Mouse (Mus musculus) forebrain, embryonic 13.5 days (tissue): ENCODE data around the gene Crot. TPM values are rescaled to one million over a fixed set of nuclear protein-coding genes. Genes with fewer than 3 reads are reported as not detected.
"Not testable (repeated sequence)": the region's sequence is repeated elsewhere in the genome, so short reads cannot be mapped to it uniquely, and the experiment has no call there.

ENCODE experiments used
- ATAC-seq: fragments of 200-750 bp; cut with Nextera tagmentation; 2 replicates; pipeline ENCODE4 v1.8.0; 2017
- H3K27ac ChIP-seq: fragments of 300-500 bp; sonication (generic); 2 replicates; pipeline ENCODE4 v1.5.1; 2015; ENCODE audit warnings: inconsistent platforms, mild to moderate bottlenecking, moderate library complexity
- H3K27me3 ChIP-seq: fragments of 300-500 bp; sonication (generic); 2 replicates; pipeline ENCODE4 v1.6.1; 2015; ENCODE audit warnings: mild to moderate bottlenecking, inconsistent platforms
- H3K36me3 ChIP-seq: fragments of 300-500 bp; sonication (generic); 2 replicates; pipeline ENCODE4 v1.6.1; 2015; ENCODE audit warnings: mild to moderate bottlenecking, inconsistent platforms; ENCODE audit not compliant: poor library complexity, severe bottlenecking
- H3K4me1 ChIP-seq: fragments of 300-500 bp; sonication (generic); 2 replicates; pipeline ENCODE4 v1.6.1; 2015; ENCODE audit warnings: inconsistent platforms
- H3K4me2 ChIP-seq: fragments of 300-500 bp; sonication (generic); 2 replicates; pipeline ENCODE4 v1.6.1; 2015; ENCODE audit warnings: inconsistent platforms, mild to moderate bottlenecking, moderate library complexity
- H3K4me3 ChIP-seq: fragments of 300-500 bp; sonication (generic); 2 replicates; pipeline ENCODE4 v1.5.1; 2015; ENCODE audit warnings: mild to moderate bottlenecking, inconsistent platforms
- H3K9ac ChIP-seq: fragments of 300-500 bp; sonication (generic); 2 replicates; pipeline ENCODE4 v1.6.1; 2015; ENCODE audit warnings: mild to moderate bottlenecking, inconsistent platforms
- H3K9me3 ChIP-seq: fragments of 300-500 bp; sonication (generic); replicated peaks from 2 replicates; pipeline ENCODE4 v1.6.1; 2016; ENCODE audit warnings: inconsistent platforms
- WGBS: fragments of 180-500 bp; shearing (Covaris S2); methylation state at CpG from one replicate; pipeline ENCODE4 v1.1.7; 2015; 5-methylcytosine and 5-hydroxymethylcytosine counted together
- polyA plus RNA-seq: library from polyadenylated mRNA; unstranded; fragments of >200 nt; fragmentation: Nextera tagmentation; extraction: Ambion mirVana; gene quantifications from 2 replicates; pipeline ENCODE4 v1.2.1, GENCODE M21; 2015

Crot gene
- polyA plus RNA-seq, 1 experiment from 2014 or later: 23.7 TPM

DNA sequence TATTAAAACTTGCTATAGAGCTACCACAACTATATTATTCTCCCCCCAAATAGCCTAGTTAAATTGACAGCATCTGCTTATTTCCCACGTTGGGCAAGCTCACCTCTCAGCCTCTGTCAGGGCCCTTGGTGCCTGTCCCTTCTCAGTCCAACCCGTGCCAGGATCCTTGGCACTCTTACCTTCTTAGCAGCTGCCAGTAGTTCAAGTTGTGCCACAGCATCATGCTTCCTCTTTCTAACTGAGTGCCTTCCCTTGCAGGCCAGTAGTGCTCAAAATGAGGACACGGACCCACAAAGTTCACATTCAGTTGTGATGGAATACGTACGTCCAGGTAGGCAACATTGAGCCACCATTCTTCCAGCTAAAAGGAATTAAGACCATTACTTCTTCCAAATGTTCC is 9.2 kb downstream of the Crot start:
- Histone ChIP-seq H3K9me3 (no peaks in the 10 kb centered on the region), H3K27me3 (no peaks in the 10 kb centered on the region), H3K4me3 (no peak overlapping the region), H3K27ac (no peak overlapping the region), H3K9ac (no peak overlapping the region), H3K4me2 (no peak overlapping the region), H3K36me3 (peaks cover 39% of the 10 kb centered on the region), H3K4me1 (no peaks in the 10 kb centered on the region)
- ATAC-seq: no peak
- 91% methylated on average over 5 of the region's 5 CpGs for WGBS

DNA sequence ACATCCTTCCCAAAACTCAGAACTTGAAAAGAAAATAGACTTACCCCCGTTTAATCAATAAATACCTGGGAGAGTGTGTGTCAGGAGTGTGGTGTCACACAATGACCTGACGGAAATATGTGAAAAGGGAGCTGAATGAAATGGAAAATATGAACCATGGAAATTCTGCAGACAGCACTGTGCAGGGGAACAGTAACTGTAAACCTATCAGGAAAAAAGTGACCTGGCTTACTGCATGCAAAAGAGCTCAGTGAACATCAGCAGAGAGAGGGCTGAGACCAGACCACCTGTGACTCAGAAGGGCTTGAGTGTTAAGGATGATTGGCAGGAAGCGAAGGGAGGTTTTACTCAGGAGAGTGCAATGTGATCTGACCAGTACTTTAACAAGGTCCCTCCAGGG is 11.7 kb downstream of the Crot start:
- no peak for ATAC-seq
- WGBS: 87% methylated on average over 3 of the region's 3 CpGs
- no peaks in the 10 kb centered on the region for H3K9me3 ChIP-seq
- no peak overlapping the region for H3K27ac ChIP-seq
- H3K4me2 ChIP-seq: no peak overlapping the region
- H3K9ac ChIP-seq: no peak overlapping the region
- peaks cover 38% of the 10 kb centered on the region for H3K36me3 ChIP-seq
- no peaks in the 10 kb centered on the region for H3K27me3 ChIP-seq
- H3K4me1 ChIP-seq: no peaks in the 10 kb centered on the region
- no peak overlapping the region for H3K4me3 ChIP-seq

DNA sequence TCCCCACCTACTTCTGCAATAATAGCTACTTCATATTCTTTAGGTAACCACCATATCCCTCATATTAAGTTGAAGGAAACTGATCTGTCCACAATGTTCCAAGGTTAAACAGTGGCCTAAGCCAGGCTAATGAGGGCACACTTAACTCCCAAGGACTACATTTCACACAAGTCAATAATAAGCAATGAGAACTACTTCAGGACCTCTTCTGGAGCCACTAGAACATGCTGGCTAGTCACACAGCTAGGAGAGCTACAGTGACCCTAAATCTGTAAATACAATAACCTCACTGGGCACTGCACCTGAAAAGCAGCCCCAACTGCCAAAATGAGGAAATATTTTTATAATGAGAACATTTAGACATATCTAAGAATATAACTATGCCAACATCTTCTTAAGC is 22.4 kb downstream of the Crot start:
- no peak for ATAC-seq
- no peak overlapping the region for H3K27ac ChIP-seq
- H3K4me3 ChIP-seq: no peak overlapping the region
- H3K4me1 ChIP-seq: no peaks in the 10 kb centered on the region
- no peak overlapping the region for H3K9ac ChIP-seq
- H3K27me3 ChIP-seq: no peaks in the 10 kb centered on the region
- H3K9me3 ChIP-seq: no peaks in the 10 kb centered on the region
- H3K4me2 ChIP-seq: no peak overlapping the region
- peaks cover 38% of the 10 kb centered on the region for H3K36me3 ChIP-seq

DNA sequence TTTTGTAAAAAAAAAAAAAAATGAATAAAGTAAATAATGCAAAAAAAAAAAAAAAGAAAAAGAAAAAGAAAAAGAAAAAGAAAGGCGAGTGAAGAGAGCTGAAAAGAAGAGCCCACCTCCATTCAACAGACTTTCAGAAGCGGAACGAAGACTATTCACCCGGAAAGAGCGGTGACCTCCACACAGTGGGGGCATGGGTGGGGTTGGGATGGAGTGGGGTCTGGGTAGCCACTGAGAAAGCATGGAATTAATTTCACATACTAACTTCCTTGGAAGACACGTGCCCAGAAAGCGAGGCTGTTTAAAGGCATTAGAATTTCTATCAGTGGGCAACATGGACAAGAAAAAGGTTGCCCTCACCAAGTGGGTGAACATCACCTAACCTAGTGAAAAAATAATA is 24.8 kb downstream of the Crot start:
- Histone ChIP-seq H3K36me3 (peaks cover 54% of the 10 kb centered on the region), H3K4me3 (no peak overlapping the region), H3K9me3 (no peaks in the 10 kb centered on the region), H3K4me2 (no peak overlapping the region), H3K9ac (no peak overlapping the region), H3K4me1 (no peaks in the 10 kb centered on the region), H3K27me3 (no peaks in the 10 kb centered on the region), H3K27ac (no peak overlapping the region)
- WGBS: 55% methylated on average over 7 of the region's 7 CpGs
- ATAC-seq: no peak

- Histone ChIP-seq H3K9me3 (no peaks in the 10 kb centered on the region), H3K4me3 (no peak overlapping the region), H3K27me3 (no peaks in the 10 kb centered on the region), H3K4me1 (no peaks in the 10 kb centered on the region), H3K27ac (no peak overlapping the region), H3K9ac (no peak overlapping the region), H3K36me3 (peaks cover 65% of the 10 kb centered on the region), H3K4me2 (no peak overlapping the region)
- WGBS: 92% methylated on average over 2 of the region's 2 CpGs
- no peak for ATAC-seq
Measured at GRCm38 (mm10) chr5:8970694-8971093, 26.4 kb downstream of the Crot start.

DNA sequence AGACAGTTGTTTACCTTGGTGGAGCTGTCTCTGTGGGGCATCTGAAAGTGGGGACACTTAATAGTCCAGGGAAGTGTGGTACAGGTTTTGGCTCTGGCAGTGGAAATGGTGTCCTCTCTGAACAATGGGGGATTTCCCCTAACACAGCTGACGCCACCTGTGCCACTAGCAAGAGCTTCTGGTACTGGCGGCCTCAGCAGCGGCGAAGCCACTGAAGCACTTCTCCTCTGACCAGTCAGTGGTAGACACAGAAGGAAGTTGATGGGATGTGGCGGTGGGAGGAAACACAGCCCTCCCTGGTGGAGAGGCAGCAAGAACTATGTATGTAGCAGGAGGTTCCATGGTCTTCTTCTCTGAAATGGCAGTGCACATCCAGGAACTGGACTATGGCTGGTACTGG is 32.6 kb downstream of the Crot start:
- H3K36me3 ChIP-seq: peaks cover 48% of the 10 kb centered on the region
- ATAC-seq: no peak
- no peak overlapping the region for H3K27ac ChIP-seq
- no peaks in the 10 kb centered on the region for H3K4me1 ChIP-seq
- no peak overlapping the region for H3K9ac ChIP-seq
- no peaks in the 10 kb centered on the region for H3K9me3 ChIP-seq
- no peak overlapping the region for H3K4me3 ChIP-seq
- 97% methylated on average over 5 of the region's 5 CpGs for WGBS
- H3K27me3 ChIP-seq: no peaks in the 10 kb centered on the region
- no peak overlapping the region for H3K4me2 ChIP-seq

DNA sequence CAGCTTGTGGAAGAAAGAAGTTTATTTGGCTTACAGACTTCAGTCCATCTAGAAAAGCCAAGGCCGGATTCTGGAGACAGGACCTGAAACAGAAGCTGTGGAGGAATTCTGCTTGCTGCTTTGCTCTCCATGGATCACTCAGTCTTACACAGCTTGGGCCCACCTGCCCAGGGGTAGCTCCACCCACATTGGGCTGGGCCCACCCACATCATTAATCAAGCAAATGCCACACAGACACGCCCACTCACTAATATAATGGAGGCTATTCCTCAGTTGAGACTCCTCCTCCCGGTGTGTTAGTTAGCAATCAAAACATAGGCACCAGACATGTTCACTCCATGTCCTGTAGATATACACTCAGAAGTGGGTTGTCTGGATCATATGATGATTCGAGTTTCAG is 36.6 kb downstream of the Crot start:
- Histone ChIP-seq H3K27me3 (no peaks in the 10 kb centered on the region), H3K36me3 (peaks cover 22% of the 10 kb centered on the region), H3K27ac (no peak overlapping the region), H3K4me2 (no peak overlapping the region), H3K4me1 (no peaks in the 10 kb centered on the region), H3K9me3 (no peaks in the 10 kb centered on the region), H3K9ac (no peak overlapping the region), H3K4me3 (no peak overlapping the region)
- ATAC-seq: peak; percentile 62; the same call in 1 of the 2 replicates
- 81% methylated on average over 4 of the region's 4 CpGs for WGBS

DNA sequence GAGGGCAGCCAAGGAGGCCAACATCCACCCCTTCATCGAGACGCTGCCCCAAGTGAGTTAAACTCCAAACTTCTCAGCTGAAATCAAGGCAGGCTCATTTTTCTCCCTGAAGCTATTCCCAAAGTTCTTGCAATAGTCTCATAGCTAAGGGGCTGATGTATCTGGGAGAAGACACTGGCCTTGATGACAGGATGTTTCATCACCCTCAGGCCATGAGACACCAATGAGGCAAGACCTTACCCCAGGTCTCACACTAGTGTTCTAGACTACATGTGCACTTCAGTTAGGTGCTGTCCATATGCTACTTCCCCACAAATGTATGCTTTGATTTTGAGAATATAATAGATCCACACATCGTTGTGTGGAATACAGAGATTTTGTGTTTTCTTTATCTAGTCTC is 41.6 kb downstream of the Crot start:
- Histone ChIP-seq H3K9ac (no peak overlapping the region), H3K36me3 (no peaks in the 10 kb centered on the region), H3K4me1 (no peaks in the 10 kb centered on the region), H3K4me2 (no peak overlapping the region), H3K4me3 (no peak overlapping the region), H3K9me3 (no peaks in the 10 kb centered on the region), H3K27me3 (no peaks in the 10 kb centered on the region), H3K27ac (no peak overlapping the region)
- ATAC-seq: no peak
- 91% methylated on average over 3 of the region's 3 CpGs for WGBS

- no peaks in the 10 kb centered on the region for H3K27me3 ChIP-seq
- no peaks in the 10 kb centered on the region for H3K9me3 ChIP-seq
- H3K36me3 ChIP-seq: no peaks in the 10 kb centered on the region
- 89% methylated on average over 2 of the region's 2 CpGs for WGBS
- H3K4me1 ChIP-seq: no peaks in the 10 kb centered on the region
- no peak overlapping the region for H3K4me2 ChIP-seq
- no peak for ATAC-seq
- no peak overlapping the region for H3K9ac ChIP-seq
- no peak overlapping the region for H3K27ac ChIP-seq
- no peak overlapping the region for H3K4me3 ChIP-seq
Measured at GRCm38 (mm10) chr5:8953660-8954059, 43.5 kb downstream of the Crot start.

DNA sequence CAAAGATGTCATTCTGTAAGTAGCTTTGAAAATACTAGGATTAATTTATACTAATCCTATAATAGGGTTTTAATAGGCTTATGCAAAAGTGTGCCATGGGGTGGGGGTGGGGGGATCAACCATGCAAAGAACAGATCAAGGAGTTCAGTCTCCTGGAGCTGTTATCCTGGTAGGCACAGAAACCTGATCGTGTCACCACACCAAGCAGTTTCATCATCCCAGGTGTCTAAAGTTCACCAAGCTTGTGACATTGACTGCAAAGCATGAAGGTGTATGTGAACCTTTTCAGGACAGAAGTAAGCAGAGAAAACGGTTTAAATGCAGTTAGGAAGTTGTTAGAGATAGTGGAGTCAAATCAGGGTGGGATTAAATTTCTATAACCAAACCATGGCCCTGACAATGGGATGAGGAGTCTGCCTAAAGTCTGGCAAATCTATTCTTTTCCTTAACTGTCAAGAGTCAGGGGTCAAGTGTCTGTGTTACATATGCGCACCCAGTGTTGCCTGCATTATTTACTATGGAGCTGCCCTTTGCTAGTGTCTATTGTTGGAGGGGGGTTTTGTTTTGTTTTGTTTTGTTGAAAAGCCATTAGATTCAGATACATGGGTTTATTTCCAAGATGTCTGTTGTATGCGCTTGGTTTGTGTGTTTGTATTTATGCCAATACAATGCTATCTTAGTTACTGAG is 49.6 kb downstream of the Crot start:
- Histone ChIP-seq H3K36me3 (no peaks in the 10 kb centered on the region), H3K4me2 (no peak overlapping the region), H3K27ac (no peak overlapping the region), H3K4me1 (no peaks in the 10 kb centered on the region), H3K4me3 (no peak overlapping the region), H3K9me3 (no peaks in the 10 kb centered on the region), H3K27me3 (no peaks in the 10 kb centered on the region), H3K9ac (no peak overlapping the region)
- 75% methylated on average over 4 of the region's 4 CpGs for WGBS
- no peak for ATAC-seq

- Histone ChIP-seq H3K36me3 (no peaks in the 10 kb centered on the region), H3K4me3 (no peak overlapping the region), H3K27me3 (no peaks in the 10 kb centered on the region), H3K9ac (no peak overlapping the region), H3K4me1 (no peaks in the 10 kb centered on the region), H3K9me3 (no peaks in the 10 kb centered on the region), H3K4me2 (no peak overlapping the region), H3K27ac (no peak overlapping the region)
- 90% methylated on average over 3 of the region's 3 CpGs for WGBS
- ATAC-seq: no peak
Measured at GRCm38 (mm10) chr5:8943836-8944235, 53.3 kb downstream of the Crot start.

DNA sequence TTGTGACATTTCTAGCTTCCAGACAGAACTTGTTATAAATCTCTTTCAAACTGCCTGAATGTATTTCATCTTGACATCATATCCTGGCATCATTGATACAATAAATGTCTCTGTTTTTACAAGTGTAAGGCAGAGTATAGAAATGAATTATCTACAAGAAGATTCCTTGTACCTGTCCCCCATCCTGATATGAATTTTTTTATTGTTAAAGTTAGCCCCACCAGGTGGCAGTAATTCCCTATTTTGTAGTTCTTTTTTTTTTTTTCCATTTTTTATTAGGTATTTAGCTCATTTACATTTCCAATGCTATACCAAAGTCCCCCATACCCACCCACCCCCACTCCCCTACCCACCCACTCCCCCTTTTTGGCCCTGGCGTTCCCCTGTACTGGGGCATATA is 55.9 kb downstream of the Crot start:
- not testable (repeated sequence) for H3K9ac ChIP-seq, H3K4me3 ChIP-seq, H3K27ac ChIP-seq, H3K4me1 ChIP-seq, H3K36me3 ChIP-seq, ATAC-seq, H3K4me2 ChIP-seq, H3K9me3 ChIP-seq, H3K27me3 ChIP-seq
- WGBS: no CpG with 5 or more reads among the region's 1 CpGs

GRCm38 (mm10) chr5:8937965-8938364 is 59.2 kb downstream of the Crot start:
- H3K9ac ChIP-seq: no peak overlapping the region
- WGBS: 92% methylated on average over 7 of the region's 7 CpGs
- H3K27ac ChIP-seq: no peak overlapping the region

More at GRCm38 (mm10) chr5:8937965-8938364, 59.2 kb downstream of the Crot start:
- no peak overlapping the region for H3K4me2 ChIP-seq
- ATAC-seq: no peak
- no peaks in the 10 kb centered on the region for H3K27me3 ChIP-seq
- no peaks in the 10 kb centered on the region for H3K4me1 ChIP-seq
- no peaks in the 10 kb centered on the region for H3K9me3 ChIP-seq
- H3K36me3 ChIP-seq: no peaks in the 10 kb centered on the region
- no peak overlapping the region for H3K4me3 ChIP-seq
